Mouse (Mus musculus): Measurements from ENCODE around the gene Nufip2. TPM values are rescaled to one million over a fixed set of nuclear protein-coding genes. Genes with fewer than 3 reads are reported as not detected.

Nufip2 gene
- total and polyA plus RNA-seq, 2 experiments from 2014 or later = 3.5 to 55.1 TPM

DNA sequence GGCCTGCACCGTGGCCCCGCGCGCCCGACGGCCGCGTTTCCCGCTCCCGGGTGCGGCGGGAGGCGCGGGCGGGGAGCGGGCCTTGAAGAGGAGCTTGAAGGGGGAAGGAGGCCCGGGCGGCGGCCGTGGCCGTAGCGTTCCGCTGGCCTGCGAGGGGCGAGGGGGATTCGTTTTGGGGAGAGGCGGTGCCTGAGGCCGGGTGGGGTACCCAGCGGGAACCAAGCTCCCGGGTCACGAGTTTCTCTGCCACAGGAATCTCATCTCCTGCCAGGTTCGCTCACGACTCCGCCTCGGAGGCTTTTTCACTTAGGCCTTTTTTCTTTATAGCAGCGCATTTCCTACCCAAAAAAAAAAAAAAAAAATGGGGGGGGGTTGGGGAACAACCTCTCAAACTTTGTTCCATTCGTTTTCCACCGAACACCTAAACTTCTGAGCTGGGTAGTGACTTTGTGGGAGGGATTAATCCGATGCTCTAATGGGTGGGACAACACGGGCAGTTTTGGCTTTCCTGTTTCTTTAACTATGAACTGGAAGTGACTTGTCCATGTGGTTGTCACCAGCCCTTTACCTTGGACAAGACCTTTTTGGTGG is 1.7 kb downstream of the Nufip2 start:
- ATAC-seq (ENCODE audit: insufficient read depth, low read depth) = peak; percentile 1; the same call in 1 of the 2 replicates
- no peaks in the 10 kb centered on the region for H3K27me3 ChIP-seq (ENCODE audit: control insufficient read depth, insufficient read depth, low read length)
- peak overlapping the region; percentile 83 for H3K4me2 ChIP-seq (ENCODE audit: low read depth, low read length)
- peak; percentile 71 for DNase-seq (ENCODE audit: low spot score)
- H3K27ac ChIP-seq (ENCODE audit: low read depth) = peak overlapping the region; percentile 100
- TF ChIP-seq CTCF (IDR thresholded peaks at IDR 0.05; ENCODE audit: low read depth) = no peak
- TF ChIP-seq EP300 (IDR thresholded peaks at IDR 0.05; ENCODE audit: low read depth) = no peak
- H3K4me1 ChIP-seq (ENCODE audit: control insufficient read depth, insufficient read depth) = 0 out of 2 replicates have a peak, but pooled peaks cover 7% of the 10 kb centered on the region
- H3K9me3 ChIP-seq (replicated peaks; ENCODE audit: control insufficient read depth, low read length) = no peaks in the 10 kb centered on the region
- H3K9ac ChIP-seq (replicated peaks; ENCODE audit: low read depth, low read length) = peak overlapping the region; percentile 100
- H3K4me3 ChIP-seq (ENCODE audit: low read depth, low read length) = peak overlapping the region; percentile 98
- H3K36me3 ChIP-seq (replicated peaks; ENCODE audit: control insufficient read depth, insufficient read depth, low read length) = peaks cover 13% of the 10 kb centered on the region
- WGBS = under 1% methylated on average over 21 of the region's 40 CpGs

DNA sequence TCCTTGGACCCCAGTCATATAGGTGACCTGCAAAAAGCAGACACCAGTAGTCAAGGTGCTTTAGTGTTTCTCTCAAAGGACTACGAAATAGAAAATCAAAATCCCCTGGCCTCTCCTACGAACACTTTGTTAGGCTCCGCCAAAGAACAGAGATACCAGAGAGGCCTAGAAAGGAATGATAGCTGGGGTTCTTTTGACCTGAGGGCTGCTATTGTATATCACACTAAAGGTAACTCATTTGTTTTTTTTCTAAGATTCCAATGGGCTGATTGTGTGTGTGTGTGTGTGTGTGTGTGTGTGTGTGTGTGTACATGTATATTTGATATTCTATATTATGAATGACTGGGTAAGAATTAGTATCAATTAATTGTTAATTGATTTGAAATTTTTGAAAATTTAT is 7.1 kb downstream of the Nufip2 start:
- Histone ChIP-seq H3K9me3 (replicated peaks; ENCODE audit: control insufficient read depth, low read length) (no peaks in the 10 kb centered on the region), H3K9ac (replicated peaks; ENCODE audit: low read depth, low read length) (no peak overlapping the region), H3K4me2 (ENCODE audit: low read depth, low read length) (no peak overlapping the region), H3K4me3 (ENCODE audit: low read depth, low read length) (no peak overlapping the region), H3K36me3 (replicated peaks; ENCODE audit: control insufficient read depth, insufficient read depth, low read length) (peaks cover 40% of the 10 kb centered on the region), H3K4me1 (ENCODE audit: control insufficient read depth, insufficient read depth) (0 out of 2 replicates have a peak, but pooled peaks cover 7% of the 10 kb centered on the region), H3K27ac (ENCODE audit: low read depth) (no peak overlapping the region), H3K27me3 (ENCODE audit: control insufficient read depth, insufficient read depth, low read length) (no peaks in the 10 kb centered on the region)
- ATAC-seq (ENCODE audit: insufficient read depth, low read depth) = no peak
- no peak for DNase-seq (ENCODE audit: low spot score)
- 54% methylated on average over 3 of the region's 3 CpGs for WGBS
- TF ChIP-seq EP300 (IDR thresholded peaks at IDR 0.05; ENCODE audit: low read depth) = no peak
- no peak for TF ChIP-seq CTCF (IDR thresholded peaks at IDR 0.05; ENCODE audit: low read depth)

DNA sequence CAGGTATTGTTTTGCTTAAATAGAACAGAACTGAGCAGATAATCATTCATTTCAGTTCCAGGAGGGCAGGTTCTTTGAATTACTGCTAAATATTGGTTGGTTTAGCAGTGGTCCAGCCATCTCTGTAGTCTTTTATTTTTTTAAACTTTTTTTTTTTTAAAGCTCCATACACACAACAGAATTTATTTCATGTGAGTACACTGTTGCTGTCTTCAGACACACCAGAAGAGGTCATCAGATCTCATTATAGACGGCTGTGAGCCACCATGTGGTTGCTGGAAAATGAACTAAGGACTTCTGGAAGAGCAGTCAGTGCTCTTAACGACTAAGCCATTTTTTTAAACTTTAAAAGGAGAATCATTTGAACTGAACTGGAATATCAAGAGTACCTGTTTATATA is 11.3 kb downstream of the Nufip2 start:
- 44% methylated on average over 2 of the region's 2 CpGs for WGBS
- peaks cover 41% of the 10 kb centered on the region for H3K36me3 ChIP-seq (replicated peaks; ENCODE audit: control insufficient read depth, insufficient read depth, low read length)
- no peak for TF ChIP-seq CTCF (IDR thresholded peaks at IDR 0.05; ENCODE audit: low read depth)

GRCm38 (mm10) chr11:77705920-77706319 is 20.0 kb downstream of the Nufip2 start:
- 86% methylated on average over 3 of the region's 3 CpGs for WGBS
- Histone ChIP-seq H3K36me3 (replicated peaks; ENCODE audit: control insufficient read depth, insufficient read depth, low read length) (peaks cover 44% of the 10 kb centered on the region), H3K27me3 (ENCODE audit: control insufficient read depth, insufficient read depth, low read length) (no peaks in the 10 kb centered on the region), H3K27ac (ENCODE audit: low read depth) (no peak overlapping the region), H3K4me3 (ENCODE audit: low read depth, low read length) (no peak overlapping the region), H3K4me2 (ENCODE audit: low read depth, low read length) (no peak overlapping the region), H3K9ac (replicated peaks; ENCODE audit: low read depth, low read length) (no peak overlapping the region), H3K4me1 (ENCODE audit: control insufficient read depth, insufficient read depth) (no peaks in the 10 kb centered on the region), H3K9me3 (replicated peaks; ENCODE audit: control insufficient read depth, low read length) (no peaks in the 10 kb centered on the region)
- DNase-seq (ENCODE audit: low spot score) (no peak), ATAC-seq (ENCODE audit: insufficient read depth, low read depth) (no peak)
- TF ChIP-seq CTCF (IDR thresholded peaks at IDR 0.05; ENCODE audit: low read depth) (no peak), EP300 (IDR thresholded peaks at IDR 0.05; ENCODE audit: low read depth) (no peak)

More for the DNA sequence above, 11.3 kb downstream of the Nufip2 start:
- no peaks in the 10 kb centered on the region for H3K27me3 ChIP-seq (ENCODE audit: control insufficient read depth, insufficient read depth, low read length)
- no peaks in the 10 kb centered on the region for H3K4me1 ChIP-seq (ENCODE audit: control insufficient read depth, insufficient read depth)
- H3K4me3 ChIP-seq (ENCODE audit: low read depth, low read length) = no peak overlapping the region
- H3K9ac ChIP-seq (replicated peaks; ENCODE audit: low read depth, low read length) = no peak overlapping the region
- ATAC-seq (ENCODE audit: insufficient read depth, low read depth) = no peak
- no peak overlapping the region for H3K4me2 ChIP-seq (ENCODE audit: low read depth, low read length)
- H3K27ac ChIP-seq (ENCODE audit: low read depth) = no peak overlapping the region
- no peak for DNase-seq (ENCODE audit: low spot score)
- no peaks in the 10 kb centered on the region for H3K9me3 ChIP-seq (replicated peaks; ENCODE audit: control insufficient read depth, low read length)

GRCm38 (mm10) chr11:77709039-77709438 is 23.1 kb downstream of the Nufip2 start:
- Histone ChIP-seq H3K27ac (ENCODE audit: low read depth) (0 out of 2 replicates have a peak overlapping the region, but pooled peaks have one; percentile 20), H3K4me3 (ENCODE audit: low read depth, low read length) (no peak overlapping the region), H3K4me1 (ENCODE audit: control insufficient read depth, insufficient read depth) (no peaks in the 10 kb centered on the region), H3K9ac (replicated peaks; ENCODE audit: low read depth, low read length) (no peak overlapping the region), H3K4me2 (ENCODE audit: low read depth, low read length) (no peak overlapping the region), H3K9me3 (replicated peaks; ENCODE audit: control insufficient read depth, low read length) (no peaks in the 10 kb centered on the region), H3K36me3 (replicated peaks; ENCODE audit: control insufficient read depth, insufficient read depth, low read length) (peaks cover 48% of the 10 kb centered on the region), H3K27me3 (ENCODE audit: control insufficient read depth, insufficient read depth, low read length) (no peaks in the 10 kb centered on the region)
- ATAC-seq (ENCODE audit: insufficient read depth, low read depth) (no peak), DNase-seq (ENCODE audit: low spot score) (no peak)
- 47% methylated on average over 3 of the region's 3 CpGs for WGBS
- no peak for TF ChIP-seq EP300 (IDR thresholded peaks at IDR 0.05; ENCODE audit: low read depth)
- no peak for TF ChIP-seq CTCF (IDR thresholded peaks at IDR 0.05; ENCODE audit: low read depth)

- H3K4me1 ChIP-seq (ENCODE audit: control insufficient read depth, insufficient read depth) = no peaks in the 10 kb centered on the region
- peaks cover 32% of the 10 kb centered on the region for H3K36me3 ChIP-seq (replicated peaks; ENCODE audit: control insufficient read depth, insufficient read depth, low read length)
- no peak overlapping the region for H3K27ac ChIP-seq (ENCODE audit: low read depth)
- DNase-seq (ENCODE audit: low spot score) (no peak), ATAC-seq (ENCODE audit: insufficient read depth, low read depth) (no peak)
- H3K9me3 ChIP-seq (replicated peaks; ENCODE audit: control insufficient read depth, low read length) = no peaks in the 10 kb centered on the region
- no peak overlapping the region for H3K4me2 ChIP-seq (ENCODE audit: low read depth, low read length)
- no peak overlapping the region for H3K9ac ChIP-seq (replicated peaks; ENCODE audit: low read depth, low read length)
- H3K27me3 ChIP-seq (ENCODE audit: control insufficient read depth, insufficient read depth, low read length) = no peaks in the 10 kb centered on the region
- TF ChIP-seq EP300 (IDR thresholded peaks at IDR 0.05; ENCODE audit: low read depth) (no peak), CTCF (IDR thresholded peaks at IDR 0.05; ENCODE audit: low read depth) (no peak)
- WGBS = 87% methylated on average over 3 of the region's 3 CpGs
- H3K4me3 ChIP-seq (ENCODE audit: low read depth, low read length) = no peak overlapping the region
Observed at GRCm38 (mm10) chr11:77713736-77714135, 27.8 kb downstream of the Nufip2 start.
